Mouse (Mus musculus) adrenal gland, adult 2 months (tissue): ENCODE measurements around the gene Cyp4f40. TPM values are rescaled to one million over a fixed set of nuclear protein-coding genes. Genes with fewer than 3 reads are reported as not detected.
"Not testable (repeated sequence)": the region's sequence is repeated elsewhere in the genome, so short reads cannot be mapped to it uniquely, and the experiment has no call there.

Experiments used
- DNase-seq: peaks from one replicate; pipeline ENCODE4 v3.0.0; 2021
- polyA plus RNA-seq: library from polyadenylated mRNA; depleted of rRNA; stranded (reverse); fragments of >200 nt; gene quantifications from 2 replicates; pipeline ENCODE4 v1.2.3, GENCODE M21; 2012; rRNA removed
- total RNA-seq, 2 experiments: library from RNA; stranded (reverse); gene quantifications; 2 replicates each; pipeline ENCODE4 v1.2.3; 2021

Cyp4f40 gene
- total and polyA plus RNA-seq, 3 experiments, result not detected

DNA sequence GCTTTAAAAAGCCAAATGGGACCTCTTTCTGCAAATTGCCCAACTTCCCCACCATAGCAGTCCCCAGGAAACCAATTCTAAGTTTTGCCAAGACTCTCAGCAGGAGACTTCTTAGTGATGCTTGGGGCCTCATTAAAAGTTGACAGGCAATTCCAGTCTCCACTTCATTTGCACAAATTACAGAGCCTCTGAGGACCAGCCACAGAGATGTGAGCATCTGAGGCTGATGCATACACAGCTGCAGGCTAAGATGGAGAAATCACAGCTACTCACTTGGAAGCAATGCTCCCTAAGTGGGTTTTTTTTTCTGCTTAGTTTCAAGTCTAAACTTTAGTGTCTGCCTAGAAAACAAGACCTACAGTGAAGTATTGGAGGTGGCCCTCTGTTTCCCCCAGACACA is 51.8 kb downstream of the Cyp4f40 start:
- not testable (repeated sequence) for DNase-seq

DNA sequence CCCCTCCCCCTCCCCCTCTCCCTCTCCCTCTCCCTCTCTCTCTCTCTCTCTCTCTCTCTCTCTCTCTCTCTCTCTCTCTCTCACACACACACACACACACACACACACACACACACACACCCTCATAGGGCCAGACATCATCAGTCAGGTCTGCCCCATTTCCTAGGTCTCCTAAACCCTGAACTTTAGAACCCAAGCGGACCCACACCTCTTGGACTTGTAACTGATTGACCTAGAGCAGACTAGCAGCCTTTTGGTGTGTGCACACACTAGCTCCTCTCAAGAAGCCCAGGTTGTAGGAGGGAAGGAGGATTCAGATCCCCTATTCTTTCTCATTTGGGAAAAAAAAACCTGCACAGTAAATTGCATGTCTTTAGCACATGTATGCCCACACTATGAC is 63.5 kb downstream of the Cyp4f40 start:
- DNase-seq, result not testable (repeated sequence)

DNA sequence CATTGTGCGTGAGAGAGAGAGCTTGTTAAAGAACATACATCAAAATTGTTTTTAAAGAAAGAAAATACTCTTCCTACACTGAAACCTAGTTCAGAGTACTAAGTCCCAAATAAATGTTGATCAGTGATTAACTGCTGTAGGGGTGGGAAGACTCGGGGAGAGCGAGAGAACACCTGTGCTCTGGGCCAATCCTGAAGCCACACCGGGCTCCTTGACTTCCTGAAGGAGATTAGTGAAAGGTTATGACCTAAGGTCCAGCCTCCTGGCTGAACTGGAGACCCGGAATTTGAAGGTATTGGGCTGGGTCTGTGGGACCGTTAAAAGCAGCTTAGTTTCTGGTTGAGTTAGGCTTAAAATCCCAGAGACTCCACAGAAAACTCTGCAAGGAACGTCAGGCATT is 64.1 kb downstream of the Cyp4f40 start:
- no peak for DNase-seq

DNA sequence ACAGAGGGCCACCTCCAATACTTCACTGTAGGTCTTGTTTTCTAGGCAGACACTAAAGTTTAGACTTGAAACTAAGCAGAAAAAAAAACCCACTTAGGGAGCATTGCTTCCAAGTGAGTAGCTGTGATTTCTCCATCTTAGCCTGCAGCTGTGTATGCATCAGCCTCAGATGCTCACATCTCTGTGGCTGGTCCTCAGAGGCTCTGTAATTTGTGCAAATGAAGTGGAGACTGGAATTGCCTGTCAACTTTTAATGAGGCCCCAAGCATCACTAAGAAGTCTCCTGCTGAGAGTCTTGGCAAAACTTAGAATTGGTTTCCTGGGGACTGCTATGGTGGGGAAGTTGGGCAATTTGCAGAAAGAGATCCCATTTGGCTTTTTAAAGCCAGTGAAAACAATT is 67.7 kb downstream of the Cyp4f40 start:
- not testable (repeated sequence) for DNase-seq

Other genes with a start within 250 kb of the Cyp4f40 start
- under 1 TPM; 0.29 to 0.35 TPM for gene Pglyrp2, start 234.7 kb upstream of the Cyp4f40 start, total RNA-seq
- gene Pglyrp2, start 234.7 kb upstream of the Cyp4f40 start, polyA plus RNA-seq, result 0.82 and 0.87 TPM in 2 replicates
- gene Cyp4f39, start 206.2 kb upstream of the Cyp4f40 start, total RNA-seq, result not detected
- not detected in 2 replicates for gene Cyp4f39, start 206.2 kb upstream of the Cyp4f40 start, polyA plus RNA-seq
- 10 to 100 TPM in 1 of 2 experiments, 1 to 10 TPM in 1; 7.2 to 10.3 TPM for gene Cyp4f17, start 152.8 kb upstream of the Cyp4f40 start, total RNA-seq
- 13.0 and 16.2 TPM in 2 replicates for gene Cyp4f17, start 152.8 kb upstream of the Cyp4f40 start, polyA plus RNA-seq
- 10 to 100 TPM; 10.8 to 11.3 TPM for gene Cyp4f16, start 122.3 kb upstream of the Cyp4f40 start, total RNA-seq
- 10.2 and 13.0 TPM in 2 replicates for gene Cyp4f16, start 122.3 kb upstream of the Cyp4f40 start, polyA plus RNA-seq
- not detected for gene Cyp4f37, start 37.6 kb upstream of the Cyp4f40 start, total RNA-seq
- not detected in 2 replicates for gene Cyp4f37, start 37.6 kb upstream of the Cyp4f40 start, polyA plus RNA-seq
- 1 to 10 TPM; 1.5 to 2.0 TPM for gene Cyp4f15, start 26.7 kb downstream of the Cyp4f40 start, total RNA-seq
- gene Cyp4f15, start 26.7 kb downstream of the Cyp4f40 start, polyA plus RNA-seq, result 0.17 and 0.35 TPM in 2 replicates
- gene Zfp871, start 129.4 kb downstream of the Cyp4f40 start, total RNA-seq, result 10 to 100 TPM; 41.3 to 45.9 TPM
- gene Zfp871, start 129.4 kb downstream of the Cyp4f40 start, polyA plus RNA-seq, result 3.8 and 4.8 TPM in 2 replicates
- under 1 TPM; 0.43 to 0.69 TPM for gene Zfp811, start 151.0 kb downstream of the Cyp4f40 start, total RNA-seq
- 0.02 TPM in 1 of 2 replicates, not detected in the other for gene Zfp811, start 151.0 kb downstream of the Cyp4f40 start, polyA plus RNA-seq
- 10 to 100 TPM in 1 of 2 experiments, 1 to 10 TPM in 1; 8.9 to 13.5 TPM for gene Zfp799, start 171.4 kb downstream of the Cyp4f40 start, total RNA-seq
- 1.6 and 3.9 TPM in 2 replicates for gene Zfp799, start 171.4 kb downstream of the Cyp4f40 start, polyA plus RNA-seq
- 1 to 10 TPM; 7.4 to 8.4 TPM for gene Zfp870, start 232.7 kb downstream of the Cyp4f40 start, total RNA-seq
- gene Zfp870, start 232.7 kb downstream of the Cyp4f40 start, polyA plus RNA-seq, result 0.33 and 0.43 TPM in 2 replicates